Mouse (Mus musculus) spleen, adult 18-20 months (tissue): ENCODE results near the gene Dnajc28.
"Not testable (repeated sequence)": the region's sequence is repeated elsewhere in the genome, so short reads cannot be mapped to it uniquely, and the experiment has no call there.

ENCODE experiments used
- DNase-seq, 2 experiments: peaks; one replicate each; pipeline ENCODE4 v3.0.0; 2022; ENCODE audit warnings: mixed read lengths in 2 of 2

Gene Dnajc28

GRCm38 (mm10) chr16:91618511-91619501 lies at the start of gene Dnajc28:
TSS of gene Dnajc28 (minus strand) at chr16:91619026.
- DNase-seq, result peak; percentile 69 to 78

GRCm38 (mm10) chr16:91663795-91664194 lies 45.0 kb upstream of the Dnajc28 start:
- DNase-seq, result no peak

GRCm38 (mm10) chr16:91662336-91662735 lies 43.5 kb upstream of the Dnajc28 start:
- DNase-seq, result no peak

- no peak for DNase-seq
Measured at GRCm38 (mm10) chr16:91661397-91661796, 42.6 kb upstream of the Dnajc28 start.

- no peak for DNase-seq
Measured at GRCm38 (mm10) chr16:91659798-91660197, 41.0 kb upstream of the Dnajc28 start.

GRCm38 (mm10) chr16:91658471-91658870 lies 39.6 kb upstream of the Dnajc28 start:
- DNase-seq, result no peak

- no peak for DNase-seq
Measured at GRCm38 (mm10) chr16:91657285-91657684, 38.5 kb upstream of the Dnajc28 start.

- DNase-seq, result no peak
Measured at GRCm38 (mm10) chr16:91655285-91655684, 36.5 kb upstream of the Dnajc28 start.

GRCm38 (mm10) chr16:91652191-91652590 lies 33.4 kb upstream of the Dnajc28 start:
- DNase-seq, result no peak

GRCm38 (mm10) chr16:91649781-91650180 lies 31.0 kb upstream of the Dnajc28 start:
- DNase-seq, result no peak

- DNase-seq, result no peak
Measured at GRCm38 (mm10) chr16:91649246-91649645, 30.4 kb upstream of the Dnajc28 start.

GRCm38 (mm10) chr16:91648220-91648550 lies 29.4 kb upstream of the Dnajc28 start:
- peak; percentile 73 to 79 for DNase-seq

GRCm38 (mm10) chr16:91647461-91648219 lies 28.8 kb upstream of the Dnajc28 start, which contains the start of gene Son:
TSS of gene Son (plus strand) at chr16:91647506.
- DNase-seq, result peak; percentile 85 to 93

- DNase-seq, result peak; percentile 89 to 92
Measured at GRCm38 (mm10) chr16:91646681-91647419, 28.0 kb upstream of the Dnajc28 start, which contains the start of gene Gart. TSS of gene Gart (minus strand) at chr16:91646952.

- no peak for DNase-seq
Measured at GRCm38 (mm10) chr16:91645995-91646602, 27.3 kb upstream of the Dnajc28 start.

- DNase-seq, result not testable (repeated sequence)
Measured at GRCm38 (mm10) chr16:91645420-91645819, 26.6 kb upstream of the Dnajc28 start.

GRCm38 (mm10) chr16:91644901-91645300 lies 26.1 kb upstream of the Dnajc28 start:
- no peak for DNase-seq

- DNase-seq, result no peak
Measured at GRCm38 (mm10) chr16:91640171-91640570, 21.3 kb upstream of the Dnajc28 start.

- DNase-seq, result no peak
Measured at GRCm38 (mm10) chr16:91639636-91640035, 20.8 kb upstream of the Dnajc28 start.

- DNase-seq, result no peak
Measured at GRCm38 (mm10) chr16:91639161-91639560, 20.3 kb upstream of the Dnajc28 start.

GRCm38 (mm10) chr16:91633641-91634040 lies 14.8 kb upstream of the Dnajc28 start:
- DNase-seq, result no peak

GRCm38 (mm10) chr16:91632940-91633339 lies 14.1 kb upstream of the Dnajc28 start:
- DNase-seq, result no peak
